Mouse (Mus musculus) right cerebral cortex, adult 2 months (tissue): ENCODE measurements around the gene Myrfl.

Source experiments
- DNase-seq, 2 experiments: peaks; one replicate each; pipeline ENCODE4 v3.0.0; 2021 to 2022; ENCODE audit warnings: low spot score in 2 of 2

Gene Myrfl

DNA sequence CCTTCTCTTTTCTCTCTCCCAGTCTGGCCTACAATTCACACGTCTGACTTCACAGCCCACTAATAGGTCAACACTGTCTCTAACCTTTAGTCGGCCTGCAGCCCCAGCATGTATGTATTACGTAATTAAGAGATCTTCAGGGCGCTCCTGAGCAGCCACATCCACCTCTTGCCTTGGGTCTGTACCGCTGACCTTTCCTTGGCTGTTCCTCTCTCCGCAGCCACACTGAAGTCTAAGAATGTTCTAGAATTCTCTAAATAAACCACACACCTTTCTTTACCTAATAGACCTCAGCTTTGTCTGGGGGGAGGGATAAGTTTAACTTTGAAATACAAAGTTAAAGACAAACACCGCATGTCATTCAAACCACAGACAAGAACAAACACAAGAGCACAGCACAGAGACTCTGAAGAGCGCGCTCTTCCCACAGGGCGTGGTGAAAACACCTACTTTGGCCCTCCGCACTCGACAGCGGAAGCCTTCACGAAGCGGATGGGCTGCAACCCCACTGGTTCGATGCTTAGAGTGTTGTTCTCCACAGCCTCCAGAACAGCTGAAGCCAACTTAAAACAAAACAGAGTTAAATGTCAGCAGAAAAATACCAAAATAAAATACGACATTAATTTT lies 17.0 kb upstream of the Myrfl start:
- no peak for DNase-seq

DNA sequence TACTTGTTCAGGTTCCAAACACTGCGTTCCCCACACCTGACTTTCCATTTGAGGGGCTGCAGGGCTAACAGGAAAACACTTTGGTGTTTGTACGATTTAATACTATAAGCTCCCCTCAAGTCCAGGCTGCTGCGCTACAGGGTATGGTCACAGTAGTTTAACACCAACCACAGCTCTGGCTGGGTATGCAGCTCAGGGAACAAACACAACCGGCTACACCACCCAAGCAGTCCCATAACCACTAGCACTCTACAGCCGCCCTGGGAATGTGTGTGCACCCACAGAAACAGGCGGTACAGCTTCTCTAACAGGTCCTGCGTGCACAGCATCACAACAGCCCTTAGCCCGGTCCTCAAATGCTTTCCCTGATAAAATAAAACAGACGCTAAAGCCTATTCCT lies 16.1 kb upstream of the Myrfl start:
- no peak for DNase-seq

DNA sequence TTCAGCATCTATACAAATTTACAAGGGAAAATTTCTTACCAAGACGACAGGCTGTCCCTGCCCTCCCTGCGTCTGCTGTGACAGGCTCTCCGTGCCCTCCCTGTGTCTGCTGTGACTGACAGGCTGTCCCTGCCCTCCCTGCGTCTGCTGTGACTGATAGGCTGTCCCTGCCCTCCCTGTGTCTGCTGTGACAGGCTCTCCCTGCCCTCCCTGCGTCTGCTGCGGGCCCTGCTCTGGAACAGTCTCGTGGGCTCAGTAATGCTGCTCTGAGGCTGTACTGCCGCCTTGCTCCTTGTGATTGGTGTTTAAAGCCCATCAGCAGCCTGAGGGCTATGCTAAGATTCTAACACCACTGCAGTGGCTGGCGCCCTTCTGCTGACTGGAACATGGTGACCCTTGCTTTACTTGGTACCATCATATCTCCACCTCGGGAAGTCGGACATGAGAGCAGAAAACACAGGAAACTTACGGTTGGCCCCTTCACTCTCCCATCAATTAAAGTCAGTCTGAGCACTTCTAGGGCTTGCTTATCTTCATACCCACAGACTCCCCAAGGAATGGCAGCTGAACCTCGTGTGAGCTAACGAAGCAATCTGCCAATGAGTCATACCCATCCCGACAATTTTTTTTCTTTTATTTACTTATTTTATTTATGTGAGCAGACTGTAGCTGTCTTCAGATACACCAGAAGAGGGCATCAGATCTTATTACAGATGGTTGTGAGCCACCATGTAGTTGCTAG lies 12.4 kb upstream of the Myrfl start:
- no peak for DNase-seq

DNA sequence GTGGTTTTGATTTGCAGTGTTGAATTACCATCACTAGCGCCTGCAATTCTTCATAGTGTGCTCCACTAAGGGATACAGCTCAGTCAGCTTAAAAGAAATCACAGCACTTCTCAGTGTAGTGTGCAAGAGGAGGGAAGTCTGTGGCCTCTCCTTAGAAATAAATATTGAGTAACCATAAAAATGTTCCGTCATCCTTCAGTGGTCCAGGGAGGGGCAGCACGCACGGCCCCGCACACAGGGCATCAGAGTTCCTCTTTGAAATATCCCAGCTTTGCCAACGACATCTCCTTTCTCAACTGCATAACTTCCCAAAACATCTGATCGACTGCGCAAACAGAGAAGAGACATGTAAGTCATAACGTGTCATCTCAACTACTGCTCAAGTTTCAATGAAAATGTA lies 10.1 kb upstream of the Myrfl start:
- no peak for DNase-seq

DNA sequence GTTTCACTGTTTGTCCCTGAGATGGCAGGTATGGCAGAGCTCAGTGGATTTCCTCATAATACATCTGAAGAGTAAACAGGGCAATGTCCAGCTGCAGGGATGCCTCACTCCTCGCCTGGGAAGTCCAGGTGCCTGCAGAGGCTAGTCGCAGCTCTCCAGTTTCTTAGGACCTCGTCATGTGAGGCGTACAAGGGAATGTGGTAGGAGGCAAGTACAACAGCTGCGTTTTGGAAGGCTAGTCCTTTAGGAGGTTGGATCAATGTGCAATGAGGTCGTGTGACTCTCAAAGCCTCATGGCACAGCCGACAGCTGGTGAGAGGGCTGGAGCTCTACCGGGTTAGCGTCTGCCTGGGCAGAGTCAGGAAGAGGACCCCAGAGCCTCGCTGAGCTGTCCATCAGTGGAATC lies 7.8 kb upstream of the Myrfl start:
- DNase-seq: no peak

DNA sequence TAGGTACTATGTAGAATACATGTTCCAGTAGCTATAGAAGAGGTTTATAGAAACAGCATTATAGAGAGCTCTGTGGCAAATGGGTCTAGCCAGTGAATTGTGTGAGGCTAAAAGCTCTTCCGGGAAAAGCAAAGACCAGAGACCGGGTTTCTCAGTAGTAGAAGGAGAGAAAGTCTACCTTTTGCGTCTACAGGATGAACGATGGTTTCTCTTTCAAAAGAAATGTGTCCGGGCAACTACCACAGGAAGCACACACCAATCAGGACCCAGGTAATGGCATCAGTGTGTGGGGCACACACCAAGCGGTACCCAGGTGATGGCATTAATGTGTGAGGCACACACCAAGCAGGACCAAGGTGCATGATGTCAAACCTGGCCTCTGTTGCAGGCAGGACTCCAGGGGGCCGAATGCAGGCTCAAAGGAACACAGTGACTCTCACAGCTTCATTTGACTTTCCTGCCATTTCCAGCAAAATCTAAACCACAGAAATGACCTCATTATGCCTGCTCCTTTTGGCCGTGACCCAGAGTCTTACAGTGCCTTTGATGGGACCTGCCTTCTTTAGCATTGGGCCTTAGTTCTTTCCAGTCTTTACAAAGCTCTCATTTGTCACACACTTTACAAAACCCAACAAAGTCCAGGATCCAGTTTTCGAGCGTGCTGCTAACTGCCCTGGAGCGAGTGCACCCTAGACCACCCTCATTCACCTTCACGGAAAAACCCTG lies 1.4 kb downstream of the Myrfl start:
- DNase-seq: no peak

DNA sequence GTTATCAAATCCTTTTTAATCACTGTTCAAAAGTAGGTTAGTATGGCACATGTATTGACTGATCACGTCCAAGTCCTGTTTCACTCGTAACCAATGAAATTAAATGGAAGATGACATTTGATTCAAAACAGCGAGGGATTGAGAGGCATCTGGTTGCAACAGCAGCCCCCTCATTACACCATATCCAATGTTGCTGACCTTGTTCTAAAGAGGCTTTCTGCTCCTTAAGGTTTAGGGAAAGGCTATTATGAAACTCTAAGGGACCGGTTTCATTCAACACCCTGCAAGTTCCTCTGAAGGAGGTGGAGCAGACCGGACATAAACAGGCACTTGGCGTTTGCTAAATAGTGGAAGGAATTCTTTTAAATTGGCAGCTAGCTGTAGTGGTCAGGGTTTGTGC lies 2.2 kb downstream of the Myrfl start:
- DNase-seq: no peak

DNA sequence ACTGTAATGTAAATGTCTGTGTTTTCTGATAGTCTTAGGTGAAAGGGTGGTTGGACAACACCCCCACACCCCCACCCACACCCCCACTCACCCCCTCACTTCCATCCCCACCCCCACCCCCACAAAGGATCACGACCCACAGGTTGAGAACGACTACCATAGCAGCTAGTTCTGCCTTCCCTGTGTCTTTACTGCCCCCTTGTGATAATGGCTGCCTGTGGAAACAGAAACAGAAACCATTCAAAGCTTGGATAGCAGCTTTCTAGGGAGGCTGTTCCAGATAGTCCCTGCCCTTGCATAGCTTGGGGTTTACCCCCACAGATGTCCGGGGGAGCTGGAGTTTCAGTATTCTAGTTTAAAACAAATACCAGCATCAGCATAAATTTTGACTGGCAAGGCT lies 3.0 kb downstream of the Myrfl start:
- DNase-seq: peak; percentile 34 to 54

DNA sequence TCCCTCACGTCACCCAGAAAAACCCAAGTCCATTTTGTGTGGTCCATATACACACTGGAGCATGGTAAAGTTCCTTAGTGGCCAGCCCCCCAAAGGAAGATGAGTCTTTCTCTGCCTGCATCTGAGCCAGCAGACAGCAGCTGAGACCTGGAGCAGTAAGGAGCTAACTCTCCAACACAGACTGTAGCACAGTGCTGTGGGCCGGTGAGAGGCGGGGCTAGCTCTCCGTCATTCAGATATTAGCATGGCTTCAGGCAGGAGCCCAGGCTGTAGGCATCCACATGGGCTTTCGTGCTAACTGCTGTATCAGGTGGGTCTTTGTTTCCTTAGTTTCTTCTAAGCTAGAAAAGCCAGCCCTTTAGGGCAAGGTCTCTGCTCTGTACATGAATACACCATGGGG lies 6.1 kb downstream of the Myrfl start:
- DNase-seq: no peak

DNA sequence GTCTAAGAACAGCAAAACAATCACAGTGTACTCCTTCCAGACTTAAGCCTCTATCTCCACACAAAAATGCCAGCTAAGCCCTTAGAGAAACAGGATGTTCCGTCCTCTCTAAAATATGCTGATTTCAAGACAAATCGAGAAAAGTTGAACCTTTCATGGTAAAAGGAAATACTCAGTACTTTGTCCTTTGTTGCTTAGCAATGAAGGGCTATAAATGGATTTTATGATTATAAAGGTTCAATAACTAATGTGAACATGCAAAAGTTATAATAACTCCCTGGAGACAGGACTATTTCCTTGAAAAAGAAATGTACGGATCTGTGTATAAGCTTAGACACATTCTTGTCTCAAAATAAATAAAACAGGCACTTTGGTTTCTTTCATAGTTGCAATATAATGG lies 12.2 kb downstream of the Myrfl start:
- DNase-seq: no peak

DNA sequence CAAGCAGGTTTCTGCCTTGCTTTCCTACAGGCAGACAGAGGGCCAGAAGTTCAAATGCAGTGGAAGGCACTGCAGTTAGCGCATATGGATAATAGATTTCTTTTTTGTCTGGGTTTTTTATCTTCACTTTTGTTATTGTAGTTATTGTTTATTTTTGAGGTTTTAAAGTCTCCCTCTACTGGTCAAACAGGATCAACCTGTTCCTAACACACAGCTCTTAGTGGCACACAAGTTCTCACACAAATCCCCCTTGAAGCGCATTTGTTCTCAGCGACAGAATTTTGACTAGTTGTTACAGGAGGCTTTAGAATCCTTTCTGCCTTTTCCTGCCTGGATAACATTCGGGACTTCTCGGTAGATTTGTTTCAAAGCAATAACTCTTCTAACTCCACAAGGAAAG lies 13.2 kb downstream of the Myrfl start:
- no peak for DNase-seq

DNA sequence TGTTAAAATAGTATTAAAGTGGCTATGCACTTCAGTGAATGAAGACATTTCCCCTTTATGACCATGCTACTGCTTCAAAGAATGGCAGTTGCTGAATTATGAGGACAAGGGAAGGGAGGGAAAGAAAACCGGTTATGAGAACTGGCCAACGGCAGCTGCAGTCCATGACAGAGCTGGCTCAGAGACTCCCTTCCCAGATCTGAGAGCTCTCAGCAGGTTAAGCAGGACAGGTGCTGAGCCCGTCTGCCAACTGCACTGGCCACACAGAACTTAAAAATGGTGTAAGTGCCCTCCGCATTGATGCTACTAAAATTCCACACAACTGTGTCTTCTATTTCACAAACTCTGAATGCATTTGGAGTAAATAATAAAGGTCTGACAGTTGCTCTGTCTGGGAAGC lies 19.3 kb downstream of the Myrfl start:
- DNase-seq: no peak

DNA sequence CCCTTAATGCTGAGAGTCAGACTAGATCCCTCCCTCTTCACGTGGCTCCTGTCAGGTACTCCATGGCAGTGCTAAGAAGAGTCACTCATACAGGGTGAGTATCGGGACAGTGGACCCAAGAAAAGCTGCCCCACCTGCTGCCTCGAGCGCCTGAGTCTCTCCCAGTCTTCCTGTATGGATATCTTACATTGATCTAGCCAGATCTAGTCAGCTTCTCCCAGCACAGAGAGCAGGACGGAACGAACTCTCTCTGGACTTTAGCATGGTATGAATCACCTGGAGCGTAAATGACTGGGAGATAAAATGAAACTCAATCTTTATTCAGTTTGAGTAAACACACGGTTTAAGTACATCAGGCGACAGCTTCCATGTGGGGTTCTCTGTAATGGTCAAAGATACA lies 22.2 kb downstream of the Myrfl start:
- DNase-seq: no peak

DNA sequence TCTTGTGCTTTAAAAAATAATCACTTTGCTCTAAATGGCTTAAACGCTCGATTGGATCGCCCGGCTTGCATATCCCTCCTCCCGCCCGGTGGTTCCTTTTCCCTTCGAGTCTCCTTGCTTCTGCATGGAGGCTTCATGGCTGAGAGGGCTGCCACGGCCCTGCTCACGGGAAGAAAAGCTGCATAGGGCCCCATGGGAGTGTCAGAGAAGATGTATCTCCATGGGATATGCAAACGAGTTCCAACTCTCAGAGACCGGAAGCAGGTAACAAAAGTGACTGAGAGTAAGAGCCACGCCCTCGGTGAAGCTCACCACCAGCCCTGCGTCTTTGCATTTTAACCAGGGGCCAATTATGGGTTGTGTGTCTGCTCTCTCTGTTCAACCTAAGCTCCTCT lies 24.7 kb downstream of the Myrfl start:
- DNase-seq: no peak

DNA sequence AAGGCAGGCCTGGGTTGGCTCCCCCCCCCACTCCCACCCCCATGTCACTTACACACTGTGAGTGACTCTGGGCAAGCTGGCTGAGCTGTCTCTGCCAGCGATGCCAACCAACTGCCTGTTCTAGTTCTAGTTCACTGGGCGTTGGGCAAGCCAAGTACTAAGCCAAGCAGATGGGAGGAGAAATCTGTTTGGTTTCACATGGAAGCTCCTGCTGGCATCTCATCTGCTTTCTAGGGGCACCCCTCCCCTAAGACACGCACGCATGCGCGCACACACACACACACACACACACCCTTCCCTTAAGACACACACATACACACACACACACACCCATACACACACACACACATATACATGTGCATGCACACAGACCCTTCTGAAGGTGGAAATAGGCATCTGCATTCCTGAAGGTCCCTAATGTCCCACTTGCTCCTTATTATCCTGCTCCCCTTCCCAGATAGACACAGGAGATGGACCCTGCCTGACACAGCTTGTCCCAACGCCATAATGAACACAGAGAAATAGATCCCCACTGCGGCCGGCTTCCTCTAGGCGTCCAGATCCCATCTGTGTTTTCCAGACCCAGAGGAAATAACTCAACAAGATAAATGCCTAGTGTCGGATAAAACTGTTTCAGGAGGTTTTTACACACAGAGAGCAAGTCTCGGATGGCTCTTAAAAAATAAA lies 25.2 kb downstream of the Myrfl start:
- peak in 1 of 2 experiments; percentile 28 for DNase-seq

DNA sequence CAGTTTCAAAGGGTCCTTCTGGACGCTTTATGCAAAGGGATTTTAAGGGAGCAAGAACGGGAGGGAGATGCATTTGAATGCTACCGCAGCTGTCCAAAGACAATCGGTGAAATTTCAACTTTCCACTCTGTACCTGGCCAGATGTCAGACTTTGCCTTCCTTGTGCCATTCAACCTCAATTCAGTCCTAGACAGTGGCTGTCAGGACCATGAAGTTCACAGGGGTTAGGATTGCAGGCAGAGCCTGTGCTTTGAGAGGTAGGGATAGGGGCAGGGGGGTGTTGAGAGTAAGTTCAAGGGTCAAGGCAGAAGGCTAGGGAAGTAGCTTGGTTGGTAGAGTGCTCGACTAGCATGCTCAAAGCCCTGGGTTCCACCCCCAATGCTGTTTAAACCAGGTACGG lies 25.9 kb downstream of the Myrfl start:
- DNase-seq: no peak

DNA sequence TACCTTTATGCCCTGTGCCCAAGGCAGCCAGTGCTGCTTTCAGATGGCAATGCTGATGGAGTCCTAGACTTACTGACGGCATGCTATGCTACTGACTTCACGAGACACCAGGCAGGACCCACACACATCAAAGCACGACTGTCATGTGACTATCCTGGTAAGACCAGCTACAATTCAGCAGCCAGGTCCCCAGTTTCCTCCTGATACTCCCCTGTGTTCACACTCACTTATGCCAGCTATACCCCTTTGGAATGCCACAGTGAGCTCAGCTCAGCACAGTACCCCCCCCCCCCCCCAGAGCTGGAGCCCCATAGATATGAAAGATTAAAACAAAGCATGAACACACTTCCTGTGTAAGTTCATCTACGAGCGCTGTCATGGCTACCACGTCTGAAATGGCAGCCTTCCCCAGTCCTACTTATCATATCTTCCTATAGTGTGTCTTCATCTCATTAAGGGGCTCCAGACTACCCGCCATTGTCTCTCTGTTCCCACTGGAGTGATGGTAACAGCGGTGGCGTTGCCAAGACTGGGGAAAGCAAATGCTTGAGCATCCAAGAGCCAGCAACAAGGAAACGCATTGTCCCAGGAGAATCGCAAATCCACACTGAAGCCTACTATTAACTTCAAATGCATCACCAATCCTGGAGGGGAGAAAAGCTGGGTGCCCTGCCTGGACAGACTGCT lies 43.4 kb downstream of the Myrfl start:
- no peak for DNase-seq

DNA sequence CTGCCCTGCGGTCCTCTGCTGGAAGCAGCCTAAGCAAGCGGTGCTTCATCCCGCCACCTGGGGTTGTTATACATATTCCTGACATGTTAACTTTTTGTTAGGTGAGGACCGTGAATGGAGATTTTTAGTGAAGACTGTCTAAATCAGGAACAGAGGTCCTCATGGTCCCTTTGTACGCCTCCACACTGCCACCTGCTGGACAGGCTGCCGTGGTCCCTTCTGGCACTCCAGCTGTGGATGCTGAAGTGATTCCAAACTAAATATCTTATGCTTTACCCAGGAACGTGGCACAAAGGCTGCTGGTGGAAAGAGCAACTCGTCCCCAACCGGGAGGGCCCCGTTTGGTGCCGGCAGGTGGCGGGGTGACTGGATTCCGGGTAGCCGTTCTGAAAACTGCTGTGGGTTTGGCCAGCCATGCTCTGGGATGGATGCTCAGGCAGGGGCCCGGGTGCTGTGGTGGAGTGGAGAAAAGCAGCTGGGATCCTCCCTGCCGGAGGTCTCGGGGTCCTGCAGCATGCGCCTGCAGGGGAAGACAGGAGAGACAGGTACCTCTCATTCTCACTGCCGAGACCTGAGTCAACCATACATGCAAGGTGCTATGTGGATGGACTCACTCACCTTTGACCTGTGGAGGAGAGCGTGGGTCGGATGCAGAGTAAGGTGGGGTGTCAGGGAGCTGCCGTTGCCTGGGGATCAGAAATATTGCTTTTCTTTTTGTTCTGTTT lies 47.8 kb downstream of the Myrfl start:
- DNase-seq: peak; percentile 88 to 93

DNA sequence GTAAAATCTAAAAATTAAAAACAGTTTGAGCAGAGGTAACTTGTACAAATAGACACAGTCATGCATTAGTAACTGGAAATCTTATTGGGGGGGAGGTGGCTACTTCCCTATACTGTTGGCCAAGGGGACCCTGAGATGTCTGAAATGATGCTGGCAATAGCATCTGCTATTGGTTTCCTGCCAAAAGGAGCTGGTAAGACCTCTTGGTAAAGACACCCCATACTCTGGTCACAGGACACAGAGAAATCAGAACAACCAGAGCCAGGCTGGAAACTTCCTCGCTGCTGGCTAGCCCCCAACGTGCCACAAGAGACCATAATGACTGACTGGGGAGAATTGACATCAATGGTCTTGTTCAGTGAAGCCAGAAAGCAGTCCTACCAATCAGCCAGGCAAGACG lies 55.2 kb downstream of the Myrfl start:
- DNase-seq: no peak

DNA sequence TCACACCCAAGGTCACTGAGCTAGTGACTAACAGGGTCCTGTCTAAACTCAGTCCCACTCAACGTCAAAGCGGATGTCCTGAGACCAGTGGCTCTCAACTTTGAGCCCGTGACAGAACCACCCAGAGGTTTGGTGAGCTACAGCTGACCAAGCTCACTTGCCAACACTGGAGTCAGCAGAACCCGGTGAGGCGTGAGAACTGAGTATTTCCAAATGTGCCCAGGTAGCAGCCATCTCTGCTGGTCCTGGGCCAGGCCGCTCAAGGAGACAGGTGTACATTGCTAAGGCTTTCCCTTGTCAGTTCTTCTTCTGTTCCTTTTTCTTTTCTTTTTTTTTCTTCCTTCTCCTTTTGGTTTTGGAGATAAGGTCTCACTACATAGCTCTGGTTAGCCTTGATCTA lies 66.0 kb downstream of the Myrfl start:
- DNase-seq: no peak

DNA sequence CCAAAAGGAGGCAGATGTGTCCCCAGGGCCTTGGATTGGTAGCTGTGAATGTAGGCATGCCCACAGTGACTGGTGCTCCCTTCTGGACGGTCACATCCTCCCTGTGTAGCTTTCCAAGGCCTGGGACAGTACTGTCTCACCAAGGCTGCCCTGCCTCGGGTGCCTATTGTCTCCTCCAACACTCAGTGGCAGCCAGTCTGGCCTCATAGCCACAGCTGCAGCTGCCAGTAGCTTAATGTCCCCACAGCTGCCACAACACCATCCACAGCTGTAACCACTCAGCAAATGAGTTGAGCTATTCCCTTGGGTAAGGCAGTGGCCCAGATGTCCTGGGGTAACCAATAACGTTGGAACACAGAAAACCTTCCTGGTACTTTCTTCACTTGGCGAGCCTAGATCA lies 68.6 kb downstream of the Myrfl start:
- no peak for DNase-seq
